Mouse (Mus musculus) testis, adult 2 months (tissue): Measurements from ENCODE around the gene Ldah. TPM values are rescaled to one million over a fixed set of nuclear protein-coding genes. Genes with fewer than 3 reads are reported as not detected.

Experiments used
- H3K27ac ChIP-seq: fragments of 200-500 bp; 2 replicates; pipeline ENCODE4 v1.5.1; 2012; ENCODE audit warnings: low read depth, low read length; ENCODE audit not compliant: control insufficient read depth, insufficient read depth
- H3K27me3 ChIP-seq: fragments of 200-500 bp; 2 replicates; pipeline ENCODE4 v1.6.1; 2012; ENCODE audit warnings: mild to moderate bottlenecking, low read length, moderate library complexity; ENCODE audit not compliant: control insufficient read depth, insufficient read depth
- H3K36me3 ChIP-seq: fragments of 200-500 bp; 2 replicates; pipeline ENCODE4 v1.6.1; 2012; ENCODE audit warnings: mild to moderate bottlenecking, low read length; ENCODE audit not compliant: control insufficient read depth, insufficient read depth
- H3K4me1 ChIP-seq: fragments of 200-500 bp; 2 replicates; pipeline ENCODE4 v1.6.1; 2012; ENCODE audit warnings: low read length; ENCODE audit not compliant: control insufficient read depth, insufficient read depth
- H3K4me3 ChIP-seq: fragments of 200-500 bp; 2 replicates; pipeline ENCODE4 v1.5.1; 2012; ENCODE audit warnings: low read depth, mild to moderate bottlenecking, low read length, moderate library complexity, mixed read lengths; ENCODE audit not compliant: control insufficient read depth
- CTCF ChIP-seq: fragments of 200-500 bp; IDR thresholded peaks from 2 replicates; pipeline ENCODE4 v1.5.1; 2012; ENCODE audit warnings: low read depth, mild to moderate bottlenecking, inconsistent platforms, low read length, moderate library complexity; ENCODE audit not compliant: control insufficient read depth, insufficient read depth, insufficient replicate concordance
- POLR2A ChIP-seq: fragments of 200-500 bp; IDR thresholded peaks from 2 replicates; pipeline ENCODE4 v1.6.1; 2012; ENCODE audit warnings: low read depth, mild to moderate bottlenecking, inconsistent platforms, low read length, moderate library complexity; ENCODE audit not compliant: control insufficient read depth
- polyA plus RNA-seq: library from polyadenylated mRNA; depleted of rRNA; stranded (reverse); fragments of >200 nt; gene quantifications from 2 replicates; pipeline ENCODE4 v1.2.3, GENCODE M21; 2012; rRNA removed

The Ldah gene
- polyA plus RNA-seq, 1 experiment = 13.4 TPM

DNA sequence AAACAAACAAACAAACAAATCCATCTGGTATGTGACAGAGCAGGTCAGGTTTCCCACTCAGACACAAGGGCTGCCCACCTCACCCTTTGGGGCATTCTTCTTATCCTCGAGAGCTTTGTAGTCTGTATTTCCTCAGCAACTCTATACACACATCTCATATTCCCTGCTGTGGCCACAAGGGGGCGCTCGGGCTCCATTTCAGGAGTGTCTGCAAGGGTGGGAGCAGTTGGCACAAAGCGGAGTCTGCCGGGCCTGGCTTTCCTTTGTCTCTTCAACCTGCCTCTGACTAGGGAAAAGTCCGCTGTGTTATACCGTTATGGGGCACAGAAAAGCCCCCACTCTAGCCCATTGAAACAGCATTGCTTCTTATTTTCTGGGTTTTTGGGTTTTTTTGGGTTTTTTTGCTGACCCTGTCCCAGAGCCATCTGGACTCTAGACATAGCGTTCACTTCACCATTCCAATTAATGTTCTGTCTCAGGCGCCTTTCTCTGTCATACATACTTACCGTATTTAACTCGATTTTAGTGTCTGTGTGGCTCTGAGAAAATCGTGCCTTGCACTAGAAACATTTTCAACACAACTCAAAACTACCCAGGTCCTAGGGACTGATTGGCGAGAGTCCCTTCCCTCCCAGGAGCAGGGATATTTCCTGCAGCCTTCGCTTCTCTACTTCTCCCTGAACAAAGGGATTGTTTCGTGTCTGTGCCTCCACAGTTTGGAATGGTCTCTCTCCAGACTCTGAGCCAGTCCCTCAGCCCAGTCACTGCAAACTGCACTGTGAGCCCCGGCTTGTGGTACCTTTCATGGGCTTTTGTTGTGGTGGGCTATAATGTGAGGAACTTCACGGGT lies 119.1 kb downstream of the Ldah start:
- Histone ChIP-seq H3K27me3 (no peaks in the 10 kb centered on the region), H3K4me1 (no peaks in the 10 kb centered on the region; the same call in 1 of the 2 replicates), H3K27ac (no peak overlapping the region), H3K4me3 (no peak overlapping the region), H3K36me3 (no peaks in the 10 kb centered on the region)
- TF ChIP-seq CTCF (peak; percentile 83), POLR2A (no peak)

GRCm38 (mm10) chr12:8327675-8328053 lies 119.8 kb downstream of the Ldah start:
- no peak overlapping the region for H3K27ac ChIP-seq
- no peaks in the 10 kb centered on the region for H3K27me3 ChIP-seq

DNA sequence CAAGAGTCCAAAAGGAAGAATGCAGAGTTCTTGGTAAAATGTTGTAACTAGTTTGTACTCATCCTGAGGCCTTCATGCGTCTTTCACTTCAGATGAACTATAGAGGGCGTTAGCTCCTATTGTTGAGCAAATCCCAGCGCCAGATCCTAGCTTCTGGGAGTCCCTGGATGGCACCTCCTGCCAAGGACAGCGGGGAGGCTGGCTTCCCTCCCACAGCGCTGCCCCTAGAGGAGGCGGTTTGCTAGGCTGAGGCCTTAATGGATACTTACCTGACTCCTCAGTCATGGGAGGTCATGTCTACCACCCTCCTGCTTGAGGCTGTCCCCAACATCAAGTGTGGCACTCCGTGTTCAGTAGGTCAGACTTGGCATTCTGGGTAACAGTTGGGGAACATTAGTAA lies 121.3 kb downstream of the Ldah start:
- Histone ChIP-seq H3K4me1 (no peaks in the 10 kb centered on the region; the same call in 1 of the 2 replicates), H3K27ac (no peak overlapping the region), H3K4me3 (no peak overlapping the region), H3K36me3 (no peaks in the 10 kb centered on the region), H3K27me3 (no peaks in the 10 kb centered on the region)
- no peak for TF ChIP-seq CTCF
- no peak for TF ChIP-seq POLR2A

More at GRCm38 (mm10) chr12:8327675-8328053, 119.8 kb downstream of the Ldah start:
- Histone ChIP-seq H3K4me3 (no peak overlapping the region), H3K4me1 (no peaks in the 10 kb centered on the region; the same call in 1 of the 2 replicates), H3K36me3 (no peaks in the 10 kb centered on the region)
- no peak for TF ChIP-seq CTCF
- TF ChIP-seq POLR2A = no peak

DNA sequence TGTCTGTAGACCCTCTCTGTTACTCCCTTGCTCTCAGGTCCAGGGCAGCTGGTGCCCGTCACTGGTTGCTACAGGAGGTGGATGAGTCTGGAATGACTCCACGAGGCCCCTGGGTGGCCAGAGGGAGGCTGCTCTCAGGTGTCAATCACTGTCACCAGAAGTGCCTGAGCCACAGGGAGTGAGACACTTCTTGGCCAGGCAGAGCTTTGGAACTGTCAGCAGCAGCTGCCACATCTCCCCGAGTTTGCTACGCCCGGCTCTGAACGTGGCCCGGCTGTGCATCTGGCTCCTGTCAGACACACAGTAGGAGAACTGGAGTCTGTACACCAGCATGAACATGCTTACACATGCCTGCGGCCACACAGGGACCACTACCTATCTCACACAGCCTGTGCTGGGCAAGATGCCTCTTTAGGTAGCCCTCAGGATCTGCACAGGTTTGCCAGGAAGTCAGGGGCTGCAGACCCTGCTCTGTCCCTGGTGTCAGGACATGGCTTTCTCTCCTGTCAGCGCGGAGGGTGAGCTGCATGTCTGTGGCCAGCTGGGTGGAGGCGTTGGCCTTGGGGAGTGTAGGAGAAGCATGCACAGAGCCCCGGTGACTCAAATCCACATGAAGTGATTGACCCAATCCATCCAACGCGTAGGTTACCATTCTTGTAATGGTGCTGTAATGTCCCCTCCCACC lies 123.7 kb downstream of the Ldah start:
- Histone ChIP-seq H3K4me3 (no peak overlapping the region), H3K4me1 (no peaks in the 10 kb centered on the region; the same call in 1 of the 2 replicates), H3K27ac (no peak overlapping the region), H3K36me3 (no peaks in the 10 kb centered on the region), H3K27me3 (no peaks in the 10 kb centered on the region)
- TF ChIP-seq CTCF = no peak
- TF ChIP-seq POLR2A = no peak

DNA sequence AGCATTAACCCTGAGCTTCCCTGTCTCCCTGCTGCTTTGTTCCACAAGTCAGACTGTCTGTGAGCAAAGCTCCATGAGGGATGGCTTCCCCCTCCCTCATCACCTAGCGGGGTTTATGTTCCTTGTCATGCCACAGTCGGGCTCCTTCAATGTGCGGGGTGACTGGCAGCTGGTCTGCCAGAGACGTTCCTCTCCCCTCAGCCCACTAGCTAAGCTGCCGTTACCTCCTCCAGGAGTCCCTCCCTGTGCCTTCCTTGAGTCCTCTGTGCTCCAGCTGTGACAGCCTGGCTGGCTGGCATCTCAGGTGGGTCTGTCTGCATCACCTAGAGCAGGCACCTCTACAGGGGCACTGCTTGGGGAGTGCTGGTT lies 124.3 kb downstream of the Ldah start:
- Histone ChIP-seq H3K4me1 (no peaks in the 10 kb centered on the region; the same call in 1 of the 2 replicates), H3K4me3 (no peak overlapping the region), H3K36me3 (no peaks in the 10 kb centered on the region), H3K27me3 (no peaks in the 10 kb centered on the region), H3K27ac (no peak overlapping the region)
- TF ChIP-seq POLR2A (no peak), CTCF (no peak)

DNA sequence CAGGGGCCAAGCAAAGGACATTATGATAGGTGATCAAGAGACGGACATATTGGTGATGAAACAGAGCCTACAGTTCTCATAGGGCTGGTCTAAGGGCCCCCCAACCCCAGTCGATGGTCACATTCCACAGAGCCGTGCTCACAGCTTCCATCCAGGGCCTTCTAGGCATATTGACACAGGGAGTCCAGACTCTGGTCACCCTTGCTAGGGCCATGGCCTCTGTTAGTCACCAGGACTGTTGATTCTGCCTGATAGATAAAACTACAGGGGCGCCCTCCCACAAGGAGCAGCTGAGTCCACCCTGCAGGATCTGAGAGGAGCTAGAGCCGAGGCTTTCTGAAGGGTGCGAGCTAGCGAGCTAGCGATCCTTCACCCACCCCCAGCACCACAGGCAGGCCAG lies 125.7 kb downstream of the Ldah start:
- Histone ChIP-seq H3K36me3 (no peaks in the 10 kb centered on the region), H3K4me3 (no peak overlapping the region), H3K27me3 (no peaks in the 10 kb centered on the region), H3K4me1 (no peaks in the 10 kb centered on the region; the same call in 1 of the 2 replicates), H3K27ac (peak overlapping the region; percentile 56)
- no peak for TF ChIP-seq POLR2A
- TF ChIP-seq CTCF = no peak

GRCm38 (mm10) chr12:8334261-8334660 lies 126.4 kb downstream of the Ldah start:
- Histone ChIP-seq H3K36me3 (no peaks in the 10 kb centered on the region), H3K4me1 (no peaks in the 10 kb centered on the region; the same call in 1 of the 2 replicates), H3K27ac (peak overlapping the region; percentile 56; the same call in 1 of the 2 replicates), H3K27me3 (no peaks in the 10 kb centered on the region), H3K4me3 (no peak overlapping the region)
- TF ChIP-seq POLR2A (no peak), CTCF (no peak)

Other genes with a start within 250 kb of the Ldah start
- 0.01 and 0.02 TPM in 2 replicates for gene Apob, start 230.5 kb upstream of the Ldah start, polyA plus RNA-seq
- 0.06 and 0.18 TPM in 2 replicates for gene Gdf7, start 93.8 kb downstream of the Ldah start, polyA plus RNA-seq
- 1.5 and 1.8 TPM in 2 replicates for gene Hs1bp3, start 105.3 kb downstream of the Ldah start, polyA plus RNA-seq